In the genomic region with DNA sequence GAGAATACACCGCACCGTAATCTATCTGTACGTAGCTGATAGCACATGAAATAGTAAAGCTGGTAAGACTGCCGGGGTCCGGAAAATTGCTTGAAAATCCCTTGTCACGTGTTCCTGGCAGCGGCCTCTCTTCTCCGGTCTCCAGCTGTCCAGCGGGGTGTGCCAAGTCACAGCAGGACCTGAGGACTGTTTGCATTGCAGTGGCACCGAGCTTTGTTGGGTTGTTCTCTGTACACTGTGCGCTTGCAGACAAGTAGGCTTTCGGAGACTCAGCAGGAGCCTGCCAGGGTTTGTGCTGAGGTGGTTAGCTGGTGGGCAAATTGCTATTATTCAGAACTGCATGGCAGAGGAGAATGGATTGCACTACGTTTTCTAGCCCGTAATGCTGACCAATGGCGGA, we compare ENCODE assay signal across 9 mouse cellular contexts.
DNase-seq lines count a peak whose midpoint lies in the region; ATAC-seq lines count a peak whose summit lies in the region.
"Had no signal": no experiment of that assay in that cellular context is flagged by ENCODE, and none has a peak within 500 bp of the region (broad histone marks: within the 10 kb centered on the region; RNA-seq: fewer than 3 reads in every experiment).

No protein-coding gene starts in this region.

- H3K4me2 ChIP-seq in embryonic facial prominence, embryonic 14.5 days (ENCODE audit: low read depth, low read length): 0 out of 2 replicates have a peak overlapping the region, but pooled peaks have one; percentile 5
- H3K4me2 ChIP-seq in hindbrain, embryonic 13.5 days: peak overlapping the region; percentile 49
- peak overlapping the region; percentile 49 for H3K4me2 ChIP-seq in midbrain, embryonic 14.5 days (ENCODE audit: low read length)

- ATAC-seq in embryonic facial prominence, embryonic 14.5 days (ENCODE audit: low read depth): no peak
- peak; percentile 86 for ATAC-seq in hindbrain, embryonic 13.5 days (ENCODE audit: low FRiP score)
- peak; percentile 66; the same call in 1 of the 2 replicates for ATAC-seq in midbrain, embryonic 14.5 days (ENCODE audit: low FRiP score, low TSS enrichment)
- no peak for ATAC-seq in megakaryocyte-erythroid progenitor cell, adult 5-6 weeks (replicated peaks; ENCODE audit: low FRiP score, low TSS enrichment, poor library complexity, severe bottlenecking)

- no peak overlapping the region for H3K27ac ChIP-seq in embryonic facial prominence, embryonic 14.5 days (replicated peaks; ENCODE audit: low read depth, low read length)
- H3K27ac ChIP-seq in embryonic facial prominence, embryonic 10.5 days (replicated peaks): no peak overlapping the region
- H3K27ac ChIP-seq in hindbrain, embryonic 13.5 days: peak overlapping the region; percentile 83
- peak overlapping the region; percentile 56 for H3K27ac ChIP-seq in midbrain, embryonic 14.5 days (replicated peaks; ENCODE audit: low read depth, low read length)

- DNase-seq in embryonic facial prominence, embryonic 14.5 days (ENCODE audit: low spot score): peak; percentile 47
- no peak for DNase-seq in embryonic facial prominence, embryonic 10.5 days (ENCODE audit: low spot score)
- DNase-seq in cerebellum, adult 8-10 months: peak; percentile 63
- DNase-seq in midbrain, embryonic 14.5 days: peak; percentile 82
- DNase-seq in embryo, embryonic 10 days (ENCODE audit: low spot score): no peak
- DNase-seq in thymus, postnatal 14 days: no peak

- no peak overlapping the region for H3K4me3 ChIP-seq in embryonic facial prominence, embryonic 14.5 days (ENCODE audit: low read depth, low read length)
- no peak overlapping the region for H3K4me3 ChIP-seq in embryonic facial prominence, embryonic 10.5 days
- H3K4me3 ChIP-seq in hindbrain, embryonic 13.5 days: peak overlapping the region; percentile 20; the same call in 1 of the 2 replicates
- peak overlapping the region; percentile 20; the same call in 1 of the 2 replicates for H3K4me3 ChIP-seq in midbrain, embryonic 14.5 days (replicated peaks; ENCODE audit: low read depth, low read length)
- H3K4me3 ChIP-seq: erythroblast, embryonic 14.5 days had no signal

- H3K36me3 ChIP-seq in embryonic facial prominence, embryonic 14.5 days (ENCODE audit: control insufficient read depth, insufficient read depth, low read length): no peaks in the 10 kb centered on the region
- no peaks in the 10 kb centered on the region for H3K36me3 ChIP-seq in embryonic facial prominence, embryonic 10.5 days (replicated peaks)
- no peaks in the 10 kb centered on the region for H3K36me3 ChIP-seq in hindbrain, embryonic 13.5 days
- H3K36me3 ChIP-seq in midbrain, embryonic 14.5 days (ENCODE audit: control insufficient read depth, insufficient read depth, low read length): no peaks in the 10 kb centered on the region

- H3K9ac ChIP-seq in embryonic facial prominence, embryonic 14.5 days (ENCODE audit: low read depth, low read length): no peak overlapping the region
- peak overlapping the region; percentile 55 for H3K9ac ChIP-seq in hindbrain, embryonic 13.5 days
- H3K9ac ChIP-seq in midbrain, embryonic 14.5 days (replicated peaks; ENCODE audit: low read length): no peak overlapping the region

- H3K4me1 ChIP-seq in embryonic facial prominence, embryonic 14.5 days (ENCODE audit: control insufficient read depth, insufficient read depth, low read length): no peaks in the 10 kb centered on the region
- H3K4me1 ChIP-seq in embryonic facial prominence, embryonic 10.5 days: no peaks in the 10 kb centered on the region
- peaks cover 42% of the 10 kb centered on the region for H3K4me1 ChIP-seq in hindbrain, embryonic 13.5 days (replicated peaks)
- peaks cover 22% of the 10 kb centered on the region for H3K4me1 ChIP-seq in midbrain, embryonic 14.5 days (ENCODE audit: control insufficient read depth, insufficient read depth, low read length)

- no peaks in the 10 kb centered on the region for H3K9me3 ChIP-seq in embryonic facial prominence, embryonic 14.5 days (ENCODE audit: control insufficient read depth, low read length)
- H3K9me3 ChIP-seq in embryonic facial prominence, embryonic 10.5 days: no peaks in the 10 kb centered on the region
- H3K9me3 ChIP-seq in hindbrain, embryonic 13.5 days: no peaks in the 10 kb centered on the region
- H3K9me3 ChIP-seq in midbrain, embryonic 14.5 days (ENCODE audit: control insufficient read depth, low read length): no peaks in the 10 kb centered on the region

- H3K27me3 ChIP-seq in embryonic facial prominence, embryonic 14.5 days (replicated peaks; ENCODE audit: control insufficient read depth, insufficient read depth, low read length): peaks cover 14% of the 10 kb centered on the region; the same call in 1 of the 2 replicates
- peaks cover 27% of the 10 kb centered on the region for H3K27me3 ChIP-seq in embryonic facial prominence, embryonic 10.5 days (replicated peaks; ENCODE audit: low read depth, poor library complexity, severe bottlenecking)
- peaks cover 20% of the 10 kb centered on the region for H3K27me3 ChIP-seq in hindbrain, embryonic 13.5 days
- peaks cover 4% of the 10 kb centered on the region; the same call in 1 of the 2 replicates for H3K27me3 ChIP-seq in midbrain, embryonic 14.5 days (ENCODE audit: control insufficient read depth, insufficient read depth, low read length)

- WGBS in embryonic facial prominence, embryonic 14.5 days: 74% methylated on average over 15 of the region's 15 CpGs
- WGBS in embryonic facial prominence, embryonic 10.5 days: 76% methylated on average over 15 of the region's 15 CpGs
- 33% methylated on average over 15 of the region's 15 CpGs for WGBS in hindbrain, embryonic 13.5 days
- WGBS in midbrain, embryonic 14.5 days: 29% methylated on average over 15 of the region's 15 CpGs

Comparison
In these comparisons a context has a peak if more than half of its experiments do, and no peak if none do; other contexts are left out.
1. DNase-seq: peak in embryonic facial prominence, embryonic 14.5 days (single experiment), cerebellum, adult 8-10 months (single experiment) and midbrain, embryonic 14.5 days (single experiment); none in embryonic facial prominence, embryonic 10.5 days (single experiment), embryo, embryonic 10 days (single experiment) and thymus, postnatal 14 days (single experiment).
2. ATAC-seq: peak in hindbrain, embryonic 13.5 days (single experiment) and midbrain, embryonic 14.5 days (single experiment); none in embryonic facial prominence, embryonic 14.5 days (single experiment) and megakaryocyte-erythroid progenitor cell, adult 5-6 weeks (single experiment).
3. H3K27ac ChIP-seq: peak in hindbrain, embryonic 13.5 days (single experiment) and midbrain, embryonic 14.5 days (single experiment); none in embryonic facial prominence, embryonic 14.5 days (single experiment) and embryonic facial prominence, embryonic 10.5 days (single experiment).
4. H3K4me3 ChIP-seq: peak in hindbrain, embryonic 13.5 days (single experiment) and midbrain, embryonic 14.5 days (single experiment); none in embryonic facial prominence, embryonic 14.5 days (single experiment) and embryonic facial prominence, embryonic 10.5 days (single experiment).
5. Peak in every context shown above with its lines, with median percentiles within 50 percentile points of each other: H3K4me2 ChIP-seq.